Mouse (Mus musculus) forebrain, embryonic 10.5 days (tissue): ENCODE measurements around the gene Ttll1. TPM values are rescaled to one million over a fixed set of nuclear protein-coding genes. Genes with fewer than 3 reads are reported as not detected.
"Not testable (repeated sequence)": the region's sequence is repeated elsewhere in the genome, so short reads cannot be mapped to it uniquely, and the experiment has no call there.

Source experiments
- DNase-seq: peaks from one replicate; pipeline ENCODE4 v3.0.0-alpha.2; 2017; ENCODE audit warnings: low spot score; ENCODE audit errors: extremely low spot score
- H3K27ac ChIP-seq: fragments of 300-500 bp; sonication (generic); 2 replicates; pipeline ENCODE4 v1.5.1; 2016; ENCODE audit warnings: mild to moderate bottlenecking
- H3K27me3 ChIP-seq: fragments of 300-500 bp; sonication (generic); 2 replicates; pipeline ENCODE4 v1.6.1; 2016; ENCODE audit warnings: mild to moderate bottlenecking; ENCODE audit not compliant: poor library complexity, severe bottlenecking
- H3K36me3 ChIP-seq: fragments of 300-500 bp; sonication (generic); replicated peaks from 2 replicates; pipeline ENCODE4 v1.6.1; 2016; ENCODE audit warnings: mild to moderate bottlenecking, moderate library complexity
- H3K4me1 ChIP-seq: fragments of 300-500 bp; sonication (generic); 2 replicates; pipeline ENCODE4 v1.6.1; 2016
- H3K4me3 ChIP-seq: fragments of 300-500 bp; sonication (generic); 2 replicates; pipeline ENCODE4 v1.5.1; 2016; ENCODE audit warnings: mild to moderate bottlenecking, moderate library complexity
- H3K9me3 ChIP-seq: fragments of 300-500 bp; sonication (generic); 2 replicates; pipeline ENCODE4 v1.6.1; 2016; ENCODE audit warnings: mild to moderate bottlenecking, moderate library complexity
- WGBS: fragments of 180-500 bp; shearing (Covaris S2); methylation state at CpG from one replicate; pipeline ENCODE4 v1.1.7; 2016; 5-methylcytosine and 5-hydroxymethylcytosine counted together
- polyA plus RNA-seq: library from polyadenylated mRNA; unstranded; fragments of >200 nt; fragmentation: Nextera tagmentation; extraction: Ambion mirVana; gene quantifications from 2 replicates; pipeline ENCODE4 v1.2.1, GENCODE M21; 2016

Ttll1 gene
- polyA plus RNA-seq, 1 experiment from 2014 or later, result 33.7 TPM

GRCm38 (mm10) chr15:83473832-83474465 lies 36.7 kb downstream of the Ttll1 start:
- H3K27me3 ChIP-seq, result no peaks in the 10 kb centered on the region
- no peaks in the 10 kb centered on the region for H3K36me3 ChIP-seq
- H3K27ac ChIP-seq, result no peak overlapping the region
- DNase-seq, result no peak
- WGBS, result 75% methylated on average over 10 of the region's 10 CpGs
- H3K4me1 ChIP-seq, result peaks cover 17% of the 10 kb centered on the region
- no peak overlapping the region for H3K4me3 ChIP-seq
- H3K9me3 ChIP-seq, result no peaks in the 10 kb centered on the region

DNA sequence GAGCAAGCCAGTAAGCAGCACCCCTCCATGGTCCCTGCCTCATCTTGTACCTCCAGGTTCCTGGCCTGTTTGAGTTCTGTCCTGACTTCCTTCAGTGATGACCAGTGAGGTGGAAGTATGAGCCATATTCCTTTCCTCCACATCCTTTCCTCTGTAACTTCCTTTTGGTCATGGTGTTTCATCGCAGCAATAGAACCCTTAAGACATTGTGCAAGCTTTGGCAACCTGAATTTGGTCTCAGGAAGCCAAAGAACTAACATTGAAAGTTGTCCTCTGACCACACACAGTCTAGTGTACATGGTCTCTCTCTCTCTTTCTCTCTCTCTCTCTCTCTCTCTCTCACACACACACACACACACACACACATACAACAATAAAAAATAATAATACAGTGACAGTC lies 37.4 kb downstream of the Ttll1 start:
- H3K36me3 ChIP-seq, result no peaks in the 10 kb centered on the region
- no peak overlapping the region for H3K27ac ChIP-seq
- no peak for DNase-seq
- H3K4me1 ChIP-seq, result peaks cover 10% of the 10 kb centered on the region; the same call in 1 of the 2 replicates
- 89% methylated on average over 1 of the region's 1 CpGs for WGBS
- no peaks in the 10 kb centered on the region for H3K27me3 ChIP-seq
- no peak overlapping the region for H3K4me3 ChIP-seq
- H3K9me3 ChIP-seq, result no peaks in the 10 kb centered on the region

GRCm38 (mm10) chr15:83471476-83471875 lies 39.2 kb downstream of the Ttll1 start:
- no peak for DNase-seq
- H3K27ac ChIP-seq, result no peak overlapping the region
- no peak overlapping the region for H3K4me3 ChIP-seq
- 81% methylated on average over 7 of the region's 7 CpGs for WGBS
- H3K27me3 ChIP-seq, result no peaks in the 10 kb centered on the region
- no peaks in the 10 kb centered on the region for H3K36me3 ChIP-seq
- no peaks in the 10 kb centered on the region for H3K9me3 ChIP-seq
- H3K4me1 ChIP-seq, result peaks cover 10% of the 10 kb centered on the region; the same call in 1 of the 2 replicates

DNA sequence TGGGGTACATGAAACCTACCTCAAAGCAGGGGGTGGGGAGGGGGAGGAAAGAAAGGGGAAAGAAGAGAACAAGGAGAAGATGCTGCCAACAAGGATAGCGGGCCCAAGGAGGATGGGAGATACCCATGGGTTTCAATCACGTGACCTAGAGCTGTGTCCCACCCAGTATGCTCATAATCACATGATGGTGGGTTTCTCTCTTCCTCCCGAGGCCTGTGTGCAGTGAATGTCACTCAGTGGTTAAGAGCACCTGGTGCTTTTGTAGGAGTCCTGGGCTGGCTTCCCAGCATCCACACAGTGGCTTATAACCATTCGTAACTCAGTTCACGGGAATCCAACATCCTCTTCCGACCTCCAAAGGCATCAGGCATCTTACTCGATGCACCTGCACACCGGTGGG lies 40.2 kb downstream of the Ttll1 start:
- DNase-seq, result no peak
- Histone ChIP-seq H3K27me3 (no peaks in the 10 kb centered on the region), H3K27ac (no peak overlapping the region), H3K4me3 (no peak overlapping the region), H3K36me3 (no peaks in the 10 kb centered on the region), H3K4me1 (peaks cover 10% of the 10 kb centered on the region; the same call in 1 of the 2 replicates), H3K9me3 (no peaks in the 10 kb centered on the region)
- WGBS, result 88% methylated on average over 8 of the region's 8 CpGs

DNA sequence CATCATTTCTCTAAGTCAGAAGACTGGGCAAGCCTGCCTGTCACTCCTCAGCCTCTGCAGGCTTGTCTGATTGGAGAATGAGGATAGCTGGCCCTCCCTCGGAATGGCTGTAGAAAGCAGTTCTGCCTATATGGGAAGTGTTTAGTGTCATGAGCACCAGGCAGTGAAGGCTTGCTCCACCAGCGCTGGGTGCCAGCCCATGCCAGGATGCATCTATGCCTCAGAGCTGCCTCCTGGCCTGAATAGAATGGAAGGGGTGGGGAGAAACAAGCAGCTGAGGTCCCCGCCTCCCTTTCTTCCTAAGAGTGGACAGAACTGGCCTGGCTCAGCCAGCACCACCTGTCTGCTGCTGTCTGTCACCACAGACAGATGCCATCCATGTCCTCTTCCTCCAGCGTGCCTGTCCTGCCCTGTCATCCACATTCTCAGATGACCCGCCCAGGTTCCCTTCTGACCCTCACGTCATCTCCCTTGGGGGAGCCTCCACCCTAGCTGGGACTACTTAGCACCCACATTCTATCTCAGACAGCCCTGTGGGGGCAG lies 41.3 kb downstream of the Ttll1 start:
- H3K27ac ChIP-seq, result no peak overlapping the region
- H3K4me3 ChIP-seq, result no peak overlapping the region
- no peaks in the 10 kb centered on the region for H3K36me3 ChIP-seq
- DNase-seq, result no peak
- 73% methylated on average over 6 of the region's 6 CpGs for WGBS
- H3K4me1 ChIP-seq, result peaks cover 10% of the 10 kb centered on the region; the same call in 1 of the 2 replicates
- H3K9me3 ChIP-seq, result no peaks in the 10 kb centered on the region
- H3K27me3 ChIP-seq, result no peaks in the 10 kb centered on the region

GRCm38 (mm10) chr15:83467232-83467966 lies 43.3 kb downstream of the Ttll1 start:
- Histone ChIP-seq H3K27ac (no peak overlapping the region), H3K27me3 (no peaks in the 10 kb centered on the region), H3K9me3 (no peaks in the 10 kb centered on the region), H3K4me1 (peaks cover 24% of the 10 kb centered on the region), H3K36me3 (no peaks in the 10 kb centered on the region), H3K4me3 (no peak overlapping the region)
- no peak for DNase-seq
- WGBS, result 87% methylated on average over 9 of the region's 9 CpGs

DNA sequence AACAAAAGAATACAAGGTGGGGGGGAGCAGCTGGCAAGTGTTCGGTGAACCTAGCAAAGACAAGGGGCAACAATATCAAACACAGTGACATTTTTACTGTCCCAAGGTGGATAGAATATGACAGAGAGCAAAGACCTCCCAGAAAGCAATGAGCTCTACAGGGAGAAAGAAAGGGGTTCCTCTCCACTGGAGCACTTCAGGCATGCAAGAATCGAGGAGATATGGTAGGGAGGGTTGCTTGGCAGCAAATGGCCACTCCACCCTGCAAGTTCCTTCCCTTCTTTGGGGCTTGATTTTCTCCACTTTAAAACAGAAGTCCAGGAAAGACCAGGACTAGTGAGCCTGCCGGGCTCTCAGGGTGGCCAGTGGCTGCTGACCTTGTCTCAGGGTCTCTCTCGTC lies 44.4 kb downstream of the Ttll1 start:
- no peak for DNase-seq
- WGBS, result 87% methylated on average over 4 of the region's 4 CpGs
- Histone ChIP-seq H3K4me3 (no peak overlapping the region), H3K27ac (no peak overlapping the region), H3K27me3 (no peaks in the 10 kb centered on the region), H3K36me3 (no peaks in the 10 kb centered on the region), H3K4me1 (peaks cover 25% of the 10 kb centered on the region), H3K9me3 (no peaks in the 10 kb centered on the region)

DNA sequence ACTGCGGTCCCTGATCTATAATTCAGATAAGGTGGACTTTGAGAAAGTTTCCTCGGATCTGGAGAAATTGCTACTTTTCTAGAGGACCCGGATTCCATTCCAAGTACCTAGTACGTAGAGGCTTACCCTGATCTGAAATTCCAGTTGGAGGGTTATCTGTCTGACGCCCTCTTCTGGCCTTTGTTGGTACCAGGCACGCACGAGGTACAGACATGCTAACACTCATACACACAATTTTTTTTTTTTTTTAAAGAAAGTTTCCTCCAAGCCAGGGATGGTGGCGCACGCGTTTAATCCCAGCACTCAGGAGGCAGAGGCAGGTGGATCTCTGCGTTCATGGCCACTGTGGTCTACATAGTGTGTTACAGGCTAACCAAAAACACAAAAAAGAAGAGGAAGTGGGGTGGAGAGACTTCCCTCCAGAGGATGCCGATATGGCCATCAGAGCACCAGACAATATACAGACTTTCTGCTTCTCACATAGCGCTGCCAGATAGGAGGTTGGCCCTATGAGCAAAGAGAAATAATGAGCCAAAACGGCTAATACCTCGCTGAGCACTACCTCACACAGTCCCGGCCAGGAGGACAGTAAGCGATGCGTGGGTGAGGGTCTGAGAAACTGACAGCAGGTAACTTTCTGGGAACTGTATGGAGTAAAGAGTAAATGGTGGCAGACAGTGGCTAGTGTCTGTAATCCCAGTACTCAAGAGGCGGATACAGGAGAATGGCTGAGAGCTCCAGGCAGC lies 45.6 kb downstream of the Ttll1 start:
- peaks cover 25% of the 10 kb centered on the region for H3K4me1 ChIP-seq
- no peak for DNase-seq
- 0 out of 2 replicates have a peak overlapping the region, but pooled peaks have one; percentile 92 for H3K27ac ChIP-seq
- H3K27me3 ChIP-seq, result no peaks in the 10 kb centered on the region
- WGBS, result 79% methylated on average over 19 of the region's 19 CpGs
- peak overlapping the region; percentile 87 for H3K4me3 ChIP-seq
- no peaks in the 10 kb centered on the region for H3K9me3 ChIP-seq
- H3K36me3 ChIP-seq, result no peaks in the 10 kb centered on the region

- H3K9me3 ChIP-seq, result no peaks in the 10 kb centered on the region
- H3K36me3 ChIP-seq, result no peaks in the 10 kb centered on the region; the same call in 1 of the 2 replicates
- no peaks in the 10 kb centered on the region for H3K27me3 ChIP-seq
- DNase-seq, result peak; percentile 98
- peaks cover 25% of the 10 kb centered on the region for H3K4me1 ChIP-seq
- under 1% methylated on average over 87 of the region's 88 CpGs for WGBS
- H3K27ac ChIP-seq, result peak within 1 kb of the TSS; percentile 92
- peak within 1 kb of the TSS; percentile 87 for H3K4me3 ChIP-seq
Observed at GRCm38 (mm10) chr15:83464083-83464904, 46.4 kb downstream of the Ttll1 start, which contains the start of gene Pacsin2. Pacsin2 (minus strand) TSS chr15:83464606.

DNA sequence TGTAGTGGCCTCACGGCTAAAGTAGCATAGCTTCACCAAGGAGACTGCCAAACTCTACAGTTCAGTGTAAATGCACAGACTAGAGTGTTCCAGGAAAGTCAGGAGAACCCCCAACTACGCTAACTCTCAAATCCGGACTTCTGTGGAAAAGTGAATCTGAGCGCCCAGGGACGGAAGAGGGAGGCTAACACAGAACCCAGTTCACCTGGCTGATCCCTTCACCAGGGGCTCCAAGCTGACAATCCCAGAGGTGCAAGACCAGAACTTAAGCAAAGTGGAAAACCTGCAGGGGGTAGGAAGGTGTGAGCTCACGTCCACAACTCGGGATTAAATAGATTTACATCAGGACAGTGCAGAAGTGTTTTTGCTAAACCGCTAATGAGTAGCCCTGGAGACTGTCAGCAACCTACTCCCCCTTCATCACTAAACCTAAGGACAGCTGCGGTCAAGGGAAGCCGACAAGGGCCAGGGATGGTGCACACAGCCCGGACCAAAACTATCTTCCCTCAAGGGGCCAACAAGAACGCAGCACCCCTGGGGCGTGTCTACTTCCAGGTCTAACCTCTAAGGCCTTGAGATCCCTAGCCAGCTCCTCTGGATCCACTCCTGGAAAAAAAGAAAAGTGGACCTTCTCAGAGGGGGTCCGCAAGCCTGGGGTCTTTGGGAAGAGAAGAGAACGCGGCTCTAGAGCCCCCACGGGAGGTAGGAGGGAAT lies 47.2 kb downstream of the Ttll1 start:
- no peaks in the 10 kb centered on the region; the same call in 1 of the 2 replicates for H3K36me3 ChIP-seq
- peak overlapping the region; percentile 92 for H3K27ac ChIP-seq
- no peak for DNase-seq
- peaks cover 25% of the 10 kb centered on the region for H3K4me1 ChIP-seq
- 16% methylated on average over 17 of the region's 17 CpGs for WGBS
- H3K4me3 ChIP-seq, result peak overlapping the region; percentile 87
- H3K27me3 ChIP-seq, result no peaks in the 10 kb centered on the region
- no peaks in the 10 kb centered on the region for H3K9me3 ChIP-seq

- H3K27me3 ChIP-seq, H3K27ac ChIP-seq, DNase-seq, H3K4me3 ChIP-seq, H3K36me3 ChIP-seq, H3K9me3 ChIP-seq: not testable (repeated sequence)
- 91% methylated on average over 8 of the region's 8 CpGs for WGBS
- H3K4me1 ChIP-seq, result peaks cover 25% of the 10 kb centered on the region
Observed at GRCm38 (mm10) chr15:83462349-83462748, 48.3 kb downstream of the Ttll1 start.
